Comparison of ENCODE assay signal across 8 mouse cellular contexts in genomic region chr16:22438441-22439373, GRCm38 (mm10). TPM values are rescaled to one million over a fixed set of nuclear protein-coding genes. Genes with fewer than 3 reads are reported as not detected.
DNase-seq lines count a peak whose midpoint lies in the region; ATAC-seq lines count a peak whose summit lies in the region.

No protein-coding gene starts in this region.

- H3K4me3 ChIP-seq in hindbrain, embryonic 14.5 days (replicated peaks; ENCODE audit: low read length), result peak overlapping the region; percentile 79

- peaks cover 61% of the 10 kb centered on the region for H3K27me3 ChIP-seq in hindbrain, embryonic 14.5 days (ENCODE audit: control insufficient read depth, insufficient read depth, low read length)

- H3K4me1 ChIP-seq in hindbrain, embryonic 14.5 days (replicated peaks; ENCODE audit: control insufficient read depth, insufficient read depth, low read length), result peaks cover 21% of the 10 kb centered on the region

- H3K9ac ChIP-seq in hindbrain, embryonic 14.5 days, result peak overlapping the region; percentile 77

- peak; percentile 49 for ATAC-seq in hindbrain, embryonic 14.5 days (ENCODE audit: low FRiP score)
- ATAC-seq in inflammation-experienced regulatory T-cells, adult 6 months, result no peak

- no peaks in the 10 kb centered on the region for H3K9me3 ChIP-seq in hindbrain, embryonic 14.5 days (ENCODE audit: control insufficient read depth, low read length)

- under 1% methylated on average over 59 of the region's 59 CpGs for WGBS in hindbrain, embryonic 14.5 days

- peak overlapping the region; percentile 100 for H3K4me2 ChIP-seq in hindbrain, embryonic 14.5 days (replicated peaks)

- H3K27ac ChIP-seq in hindbrain, embryonic 14.5 days, result peak overlapping the region; percentile 26

- peak; percentile 28 for DNase-seq in T-cell, adult 2 months (ENCODE audit: low spot score)
- DNase-seq in cerebellum, adult 9-10 months, result peak; percentile 78
- peak; percentile 68 to 69 for DNase-seq in frontal cortex, postnatal 14 days (ENCODE audit: low spot score in 2 of 2)
- peak; percentile 86 for DNase-seq in hindbrain, embryonic 14.5 days (ENCODE audit: low spot score)
- DNase-seq in left cerebral cortex, adult 18-20 months (ENCODE audit: low spot score in 2 of 2), result peak; percentile 71 to 80
- DNase-seq in lung, postnatal 36 days, result peak; percentile 73
- DNase-seq in right cerebral cortex, postnatal 10 days (ENCODE audit: low spot score in 2 of 2), result peak; percentile 91

- no peaks in the 10 kb centered on the region for H3K36me3 ChIP-seq in hindbrain, embryonic 14.5 days (replicated peaks; ENCODE audit: control insufficient read depth, insufficient read depth)

RNA-seq across cellular contexts. Expression of gene Etv5, which starts 0.8 kb away (rescaled TPM):
- polyA plus RNA-seq in hindbrain, embryonic 14.5 days (2014; fragmentation: Nextera tagmentation; extraction: Ambion mirVana), result 21.3 and 27.0 TPM in 2 replicates
- 100 to 1,000 TPM in 1 of 2 experiments, 10 to 100 TPM in 1; 89.3 to 104 TPM for total RNA-seq in left cerebral cortex, adult 18-20 months (2021)
- polyA plus RNA-seq in inflammation-experienced regulatory T-cells, adult 6 months (2017; shearing (Covaris generic)), result 1 to 10 TPM; 2.5 to 5.6 (median 5.2) TPM

Comparison
In these comparisons a context has a peak if more than half of its experiments do, and no peak if none do; other contexts are left out.
1. DNase-seq: peak in every context shown above with its lines; median percentile 91 in right cerebral cortex, postnatal 10 days; 86 in hindbrain, embryonic 14.5 days; 78 in cerebellum, adult 9-10 months; 76 in left cerebral cortex, adult 18-20 months; 73 in lung, postnatal 36 days; 68 in frontal cortex, postnatal 14 days; 28 in T-cell, adult 2 months.